Mouse (Mus musculus): ENCODE measurements around the gene Creg2. TPM values are rescaled to one million over a fixed set of nuclear protein-coding genes. Genes with fewer than 3 reads are reported as not detected.
A peak's percentile ranks its signal among the peaks of the same experiment; 100 is the strongest.

Creg2 gene
- total RNA-seq (2014; rRNA removed) (9.8 and 13.1 TPM in 2 replicates), polyA plus RNA-seq (2015; fragmentation: Nextera tagmentation; extraction: Ambion mirVana) (2.8 and 6.9 TPM in 2 replicates)

GRCm38 (mm10) chr1:39651241-39651548 is at the start of gene Creg2:
Gene Creg2 (minus strand): TSS chr1:39651474.
- no peak for DNase-seq
- no peaks in the 10 kb centered on the region for H3K36me3 ChIP-seq (ENCODE audit: insufficient read depth)
- no peak; the same call in 1 of the 2 replicates for ATAC-seq
- peak within 1 kb of the TSS; percentile 99 for H3K4me2 ChIP-seq (ENCODE audit: low read depth)
- H3K4me1 ChIP-seq (ENCODE audit: insufficient read depth), result 0 out of 2 replicates have a peak, but pooled peaks cover 2% of the 10 kb centered on the region
- H3K27ac ChIP-seq (ENCODE audit: low read depth, low read length), result peak within 1 kb of the TSS; percentile 21; the same call in 1 of the 2 replicates
- H3K27me3 ChIP-seq (ENCODE audit: insufficient read depth, low read length), result no peaks in the 10 kb centered on the region; the same call in none of the 2 replicates
- TF ChIP-seq CTCF (IDR thresholded peaks at IDR 0.05; ENCODE audit: low read depth), result no peak
- H3K9me3 ChIP-seq (ENCODE audit: low read length), result no peaks in the 10 kb centered on the region
- peak within 1 kb of the TSS; percentile 60 for H3K4me3 ChIP-seq (ENCODE audit: low read depth, low read length)
- H3K9ac ChIP-seq, result peak within 1 kb of the TSS; percentile 64
- WGBS, result 36% methylated on average over 9 of the region's 9 CpGs

GRCm38 (mm10) chr1:39700599-39701273 is 49.5 kb upstream of the Creg2 start:
- no peaks in the 10 kb centered on the region for H3K9me3 ChIP-seq (ENCODE audit: low read length)
- no peak for DNase-seq
- H3K36me3 ChIP-seq (ENCODE audit: insufficient read depth), result no peaks in the 10 kb centered on the region
- H3K9ac ChIP-seq, result no peak overlapping the region
- no peaks in the 10 kb centered on the region for H3K27me3 ChIP-seq (ENCODE audit: insufficient read depth, low read length)
- no peak for ATAC-seq
- H3K27ac ChIP-seq (ENCODE audit: low read depth, low read length), result no peak overlapping the region
- TF ChIP-seq CTCF (IDR thresholded peaks at IDR 0.05; ENCODE audit: low read depth), result no peak
- no peak overlapping the region for H3K4me3 ChIP-seq (ENCODE audit: low read depth, low read length)
- WGBS, result 15% methylated on average over 7 of the region's 7 CpGs
- 0 out of 2 replicates have a peak overlapping the region, but pooled peaks have one; percentile 15 for H3K4me2 ChIP-seq (ENCODE audit: low read depth)
- H3K4me1 ChIP-seq (ENCODE audit: insufficient read depth), result peaks cover 3% of the 10 kb centered on the region; the same call in 1 of the 2 replicates

GRCm38 (mm10) chr1:39698456-39698855 is 47.2 kb upstream of the Creg2 start:
- TF ChIP-seq CTCF (IDR thresholded peaks at IDR 0.05; ENCODE audit: low read depth), result no peak
- H3K36me3 ChIP-seq (ENCODE audit: insufficient read depth), result no peaks in the 10 kb centered on the region
- no peaks in the 10 kb centered on the region for H3K9me3 ChIP-seq (ENCODE audit: low read length)
- H3K4me3 ChIP-seq (ENCODE audit: low read depth, low read length), result no peak overlapping the region
- H3K4me1 ChIP-seq (ENCODE audit: insufficient read depth), result peaks cover 3% of the 10 kb centered on the region; the same call in 1 of the 2 replicates
- ATAC-seq, result no peak
- no peak overlapping the region for H3K9ac ChIP-seq
- H3K4me2 ChIP-seq (ENCODE audit: low read depth), result no peak overlapping the region
- H3K27me3 ChIP-seq (ENCODE audit: insufficient read depth, low read length), result no peaks in the 10 kb centered on the region
- no peak for DNase-seq
- no peak overlapping the region for H3K27ac ChIP-seq (ENCODE audit: low read depth, low read length)
- 21% methylated on average over 6 of the region's 6 CpGs for WGBS

GRCm38 (mm10) chr1:39695198-39695597 is 43.9 kb upstream of the Creg2 start:
- H3K27me3 ChIP-seq (ENCODE audit: insufficient read depth, low read length), result no peaks in the 10 kb centered on the region
- TF ChIP-seq CTCF (IDR thresholded peaks at IDR 0.05; ENCODE audit: low read depth), result no peak
- H3K4me3 ChIP-seq (ENCODE audit: low read depth, low read length), result no peak overlapping the region
- WGBS, result 33% methylated on average over 4 of the region's 4 CpGs
- no peaks in the 10 kb centered on the region for H3K36me3 ChIP-seq (ENCODE audit: insufficient read depth)
- ATAC-seq (no peak), DNase-seq (no peak)
- H3K4me2 ChIP-seq (ENCODE audit: low read depth), result no peak overlapping the region
- no peak overlapping the region for H3K27ac ChIP-seq (ENCODE audit: low read depth, low read length)
- H3K9me3 ChIP-seq (ENCODE audit: low read length), result no peaks in the 10 kb centered on the region
- no peak overlapping the region for H3K9ac ChIP-seq
- H3K4me1 ChIP-seq (ENCODE audit: insufficient read depth), result no peaks in the 10 kb centered on the region

DNA sequence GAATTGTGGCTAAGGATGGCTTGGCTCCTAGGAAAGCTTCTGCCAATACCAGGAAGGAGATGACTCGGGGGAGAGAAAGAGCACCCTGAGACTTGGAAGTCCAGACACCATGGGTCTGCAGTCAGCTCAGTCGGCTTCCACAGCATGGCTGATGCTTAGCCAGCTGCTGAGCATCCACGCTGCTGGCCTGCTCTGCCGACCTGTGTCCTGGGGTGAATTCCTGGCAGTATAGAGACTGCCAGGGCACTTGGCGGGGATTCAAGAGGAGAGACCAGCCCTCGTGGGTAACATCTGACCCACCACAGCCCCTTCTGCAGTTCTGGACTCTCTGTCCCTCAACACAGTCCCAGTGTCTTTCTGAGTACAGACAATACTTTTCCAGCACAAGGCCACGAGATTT is 43.5 kb upstream of the Creg2 start:
- Histone ChIP-seq H3K9me3 (ENCODE audit: low read length) (no peaks in the 10 kb centered on the region), H3K27ac (ENCODE audit: low read depth, low read length) (no peak overlapping the region), H3K4me2 (ENCODE audit: low read depth) (no peak overlapping the region), H3K9ac (no peak overlapping the region), H3K27me3 (ENCODE audit: insufficient read depth, low read length) (no peaks in the 10 kb centered on the region), H3K4me1 (ENCODE audit: insufficient read depth) (no peaks in the 10 kb centered on the region), H3K36me3 (ENCODE audit: insufficient read depth) (no peaks in the 10 kb centered on the region), H3K4me3 (ENCODE audit: low read depth, low read length) (no peak overlapping the region)
- 32% methylated on average over 7 of the region's 7 CpGs for WGBS
- DNase-seq, result no peak
- no peak for ATAC-seq
- no peak for TF ChIP-seq CTCF (IDR thresholded peaks at IDR 0.05; ENCODE audit: low read depth)

GRCm38 (mm10) chr1:39691974-39692373 is 40.7 kb upstream of the Creg2 start:
- Histone ChIP-seq H3K27me3 (ENCODE audit: insufficient read depth, low read length) (no peaks in the 10 kb centered on the region), H3K9ac (no peak overlapping the region), H3K9me3 (ENCODE audit: low read length) (no peaks in the 10 kb centered on the region), H3K27ac (ENCODE audit: low read depth, low read length) (no peak overlapping the region), H3K36me3 (ENCODE audit: insufficient read depth) (no peaks in the 10 kb centered on the region), H3K4me3 (ENCODE audit: low read depth, low read length) (no peak overlapping the region), H3K4me1 (ENCODE audit: insufficient read depth) (no peaks in the 10 kb centered on the region), H3K4me2 (ENCODE audit: low read depth) (no peak overlapping the region)
- TF ChIP-seq CTCF (IDR thresholded peaks at IDR 0.05; ENCODE audit: low read depth), result no peak
- ATAC-seq, result no peak
- DNase-seq, result no peak
- WGBS, result 89% methylated on average over 3 of the region's 3 CpGs

DNA sequence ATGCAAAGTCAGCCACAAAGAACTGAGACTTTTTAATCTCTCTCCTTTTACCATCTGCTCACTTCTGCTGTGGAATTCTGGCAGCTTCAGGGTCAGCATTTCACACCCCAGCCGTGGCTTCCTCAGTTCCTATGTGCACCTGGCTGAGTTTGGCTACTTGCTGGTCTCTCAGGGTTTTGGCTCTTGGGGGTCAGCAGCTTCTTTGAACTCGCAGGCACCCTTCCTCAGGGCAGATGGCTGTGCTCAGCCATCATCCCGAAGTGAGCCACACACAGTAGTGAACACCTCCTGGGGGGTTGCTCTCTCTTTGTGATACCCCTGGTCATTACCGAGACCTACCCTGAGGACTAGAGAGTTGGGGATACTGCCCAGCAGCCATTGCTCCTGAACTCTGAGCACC is 39.8 kb upstream of the Creg2 start:
- no peaks in the 10 kb centered on the region for H3K36me3 ChIP-seq (ENCODE audit: insufficient read depth)
- ATAC-seq (no peak), DNase-seq (no peak)
- TF ChIP-seq CTCF (IDR thresholded peaks at IDR 0.05; ENCODE audit: low read depth), result no peak
- H3K27me3 ChIP-seq (ENCODE audit: insufficient read depth, low read length), result no peaks in the 10 kb centered on the region
- H3K4me1 ChIP-seq (ENCODE audit: insufficient read depth), result no peaks in the 10 kb centered on the region
- WGBS, result 49% methylated on average over 4 of the region's 4 CpGs
- H3K9ac ChIP-seq, result no peak overlapping the region
- no peak overlapping the region for H3K4me3 ChIP-seq (ENCODE audit: low read depth, low read length)
- no peak overlapping the region for H3K4me2 ChIP-seq (ENCODE audit: low read depth)
- H3K27ac ChIP-seq (ENCODE audit: low read depth, low read length), result no peak overlapping the region
- no peaks in the 10 kb centered on the region for H3K9me3 ChIP-seq (ENCODE audit: low read length)

All from forebrain, postnatal 0 days (tissue).